Mouse (Mus musculus): ENCODE data around the gene Cntrl.

Gene Cntrl

GRCm38 (mm10) chr2:35109141-35109923, at the start of gene Cntrl:
Gene Cntrl, plus strand, starts transcription at chr2:35109492.
- peak; percentile 92 for ATAC-seq (ENCODE audit: insufficient number of reproducible peaks, low FRiP score, low TSS enrichment)

DNA sequence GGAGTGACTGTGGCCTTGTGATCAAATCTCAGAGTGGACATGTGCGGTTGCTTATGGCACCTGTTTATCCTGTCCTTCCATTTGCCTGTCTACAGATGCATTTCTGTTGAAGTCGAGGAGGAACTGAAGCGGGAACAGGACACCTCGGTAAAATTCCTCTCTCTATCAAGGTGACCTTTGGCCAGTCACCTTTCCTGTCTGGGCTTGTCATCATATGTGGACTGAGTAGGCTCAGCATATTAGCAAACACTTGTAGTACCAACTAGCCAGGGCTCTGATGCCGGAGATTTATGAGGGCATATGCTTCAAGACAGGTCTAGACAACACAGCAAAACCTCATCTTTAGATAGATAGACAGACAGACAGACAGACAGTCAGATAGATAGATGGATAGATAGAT, 49.0 kb upstream of the Cntrl start:
- no peak for ATAC-seq (ENCODE audit: insufficient number of reproducible peaks, low FRiP score, low TSS enrichment)

- ATAC-seq (ENCODE audit: insufficient number of reproducible peaks, low FRiP score, low TSS enrichment): no peak
Observed at GRCm38 (mm10) chr2:35060897-35061296, 48.4 kb upstream of the Cntrl start.

GRCm38 (mm10) chr2:35061338-35061737, 48.0 kb upstream of the Cntrl start, which contains the start of gene Hc:
Gene Hc, minus strand, starts transcription at chr2:35061438.
- no peak for ATAC-seq (ENCODE audit: insufficient number of reproducible peaks, low FRiP score, low TSS enrichment)

DNA sequence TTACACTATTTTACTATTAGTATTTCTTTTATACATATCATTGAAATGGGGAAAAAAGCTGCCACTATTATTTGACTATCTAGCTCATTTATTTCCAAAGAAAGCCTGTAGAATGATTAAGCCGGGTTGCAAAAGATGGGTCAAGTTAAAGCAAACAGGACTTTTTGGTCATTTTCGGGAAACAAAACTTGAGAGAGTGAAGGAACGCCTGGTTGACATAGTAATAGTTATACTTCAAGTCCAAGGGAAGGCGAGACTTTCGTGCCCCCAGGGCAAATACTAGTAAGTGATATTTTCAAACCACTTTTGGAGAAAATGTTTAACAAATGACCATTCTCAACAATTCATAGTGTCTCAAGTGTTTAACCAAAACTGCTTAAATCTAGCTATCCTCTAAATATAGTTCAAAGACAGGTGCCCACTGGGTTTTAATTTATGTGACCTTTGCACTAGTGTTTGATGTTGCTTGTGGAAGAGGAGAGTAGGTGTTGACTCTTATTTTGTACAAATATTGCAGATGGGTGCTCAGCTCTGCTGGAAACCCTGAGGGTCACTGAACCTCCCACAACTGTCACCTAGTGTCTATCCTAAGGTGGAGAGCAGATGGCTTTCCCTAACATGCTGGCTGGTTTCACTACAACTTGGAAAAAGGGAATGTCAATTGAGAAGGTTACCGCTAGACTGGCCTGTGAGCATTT, 45.8 kb upstream of the Cntrl start:
- no peak for ATAC-seq (ENCODE audit: insufficient number of reproducible peaks, low FRiP score, low TSS enrichment)

GRCm38 (mm10) chr2:35066525-35067082, 42.7 kb upstream of the Cntrl start:
- no peak for ATAC-seq (ENCODE audit: insufficient number of reproducible peaks, low FRiP score, low TSS enrichment)

DNA sequence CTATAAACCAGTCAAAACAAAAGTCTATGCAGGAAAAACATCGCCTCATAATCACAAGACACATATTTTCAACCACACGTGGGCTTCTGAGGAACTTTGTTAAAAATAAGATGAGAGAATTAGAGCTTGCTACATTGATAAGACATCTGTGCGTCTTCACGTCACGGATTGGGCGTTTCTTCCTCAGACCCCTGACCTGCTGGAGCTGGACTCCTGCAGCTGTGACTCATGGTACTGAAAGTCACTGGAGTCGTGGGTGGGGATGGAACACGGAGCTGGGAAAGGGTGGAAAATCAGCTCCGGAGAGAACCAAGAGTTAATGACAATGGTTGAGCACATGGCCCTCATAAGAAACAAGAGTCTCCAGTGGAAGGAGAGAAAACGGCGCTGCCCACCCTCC, 42.2 kb upstream of the Cntrl start:
- no peak for ATAC-seq (ENCODE audit: insufficient number of reproducible peaks, low FRiP score, low TSS enrichment)

DNA sequence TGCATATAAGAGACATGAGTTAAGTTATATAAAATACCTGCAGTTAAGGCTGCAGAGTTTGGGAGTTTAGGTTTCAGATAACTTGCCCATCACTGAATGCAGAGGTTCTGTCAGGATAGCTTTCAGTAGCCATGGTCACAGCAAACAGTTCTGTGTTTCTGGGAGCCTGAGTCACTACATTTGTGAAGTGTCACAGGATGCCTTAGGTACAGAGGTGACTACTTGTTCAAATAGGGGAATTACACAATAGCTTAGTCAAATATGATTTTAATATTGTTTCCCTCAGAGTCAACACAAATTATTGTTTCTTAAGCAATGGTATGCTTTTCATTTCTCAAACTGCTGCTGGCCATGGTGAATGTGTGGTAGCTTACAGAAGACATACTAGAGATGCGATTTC, 40.2 kb upstream of the Cntrl start:
- ATAC-seq (ENCODE audit: insufficient number of reproducible peaks, low FRiP score, low TSS enrichment): no peak

DNA sequence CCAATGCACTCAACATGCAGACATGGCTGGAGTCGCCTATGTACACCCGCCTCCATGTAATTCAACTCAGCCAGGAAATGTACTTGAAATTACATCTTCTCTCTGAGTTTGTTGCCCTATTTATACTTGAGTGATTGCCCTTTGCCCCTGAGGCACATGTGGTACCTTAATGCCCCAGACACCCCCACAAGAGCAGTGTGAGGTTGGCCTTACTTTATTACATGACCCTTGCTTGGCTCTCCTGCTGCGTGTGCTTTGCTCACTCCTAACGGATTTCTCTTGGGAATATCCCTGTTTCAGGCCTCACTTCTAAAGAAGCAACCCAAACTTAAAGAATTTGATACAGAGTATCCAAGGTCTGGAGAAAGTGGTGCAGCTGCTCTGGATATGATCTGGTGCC, 39.0 kb upstream of the Cntrl start:
- ATAC-seq (ENCODE audit: insufficient number of reproducible peaks, low FRiP score, low TSS enrichment): no peak

DNA sequence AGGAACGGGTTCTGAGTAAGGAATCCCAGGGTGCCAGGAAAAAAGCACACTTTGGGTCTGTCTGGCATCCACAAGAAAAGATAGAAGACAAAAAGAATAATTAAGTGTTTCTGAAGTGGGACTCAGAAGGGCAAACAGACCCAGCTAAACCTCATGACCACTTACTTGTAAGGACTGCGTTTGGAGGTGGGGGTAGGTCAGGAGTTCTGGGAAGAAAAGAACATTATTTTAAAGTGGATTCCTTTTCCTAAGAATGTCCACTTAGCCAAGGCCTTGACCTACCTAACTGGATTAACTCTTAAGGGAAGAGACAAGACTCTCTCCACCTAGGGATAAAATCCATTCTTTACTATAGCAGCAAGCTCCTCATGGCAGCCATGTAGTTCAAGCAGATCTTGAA, 36.7 kb upstream of the Cntrl start:
- no peak for ATAC-seq (ENCODE audit: insufficient number of reproducible peaks, low FRiP score, low TSS enrichment)

- ATAC-seq (ENCODE audit: insufficient number of reproducible peaks, low FRiP score, low TSS enrichment): no peak
Observed at GRCm38 (mm10) chr2:35074328-35074727, 35.0 kb upstream of the Cntrl start.

DNA sequence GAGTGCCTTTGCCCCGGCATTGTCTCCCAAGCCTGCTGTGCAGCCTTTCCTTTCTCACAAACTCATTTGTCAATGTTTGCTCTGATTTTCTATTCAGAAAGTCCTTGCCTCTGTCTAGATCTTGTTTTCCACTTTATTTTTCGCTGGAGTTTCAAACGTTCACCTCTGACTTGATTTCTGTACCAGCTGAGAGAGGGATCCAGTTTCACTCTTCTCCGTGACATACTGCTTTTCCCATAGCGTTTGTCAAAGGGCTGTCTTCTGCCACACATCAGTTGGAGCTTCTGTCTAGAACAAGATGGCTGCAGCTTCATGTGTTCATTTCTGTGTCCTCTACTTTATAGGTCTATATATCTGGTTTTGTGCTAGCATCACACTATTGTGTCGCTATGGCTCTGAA, 30.1 kb upstream of the Cntrl start:
- ATAC-seq (ENCODE audit: insufficient number of reproducible peaks, low FRiP score, low TSS enrichment): no peak

DNA sequence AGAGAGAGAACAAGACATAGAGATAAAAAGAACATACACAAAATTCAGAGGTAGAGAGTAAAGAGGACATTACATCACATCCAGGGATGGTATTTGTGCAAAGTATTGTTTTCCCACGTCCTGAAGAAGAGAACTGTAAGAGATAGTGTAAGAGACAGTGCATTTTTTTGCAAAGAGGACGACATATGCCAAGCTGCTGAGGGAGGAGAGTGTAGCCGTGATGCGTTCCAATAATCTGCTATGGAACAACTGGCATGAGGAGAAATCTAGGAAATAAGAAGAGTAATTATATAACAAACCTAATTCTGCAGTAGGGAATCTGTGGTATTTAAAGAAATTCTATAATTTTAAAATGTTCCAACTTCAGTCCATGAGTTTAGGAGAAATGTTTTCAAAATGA, 21.9 kb upstream of the Cntrl start:
- no peak for ATAC-seq (ENCODE audit: insufficient number of reproducible peaks, low FRiP score, low TSS enrichment)

DNA sequence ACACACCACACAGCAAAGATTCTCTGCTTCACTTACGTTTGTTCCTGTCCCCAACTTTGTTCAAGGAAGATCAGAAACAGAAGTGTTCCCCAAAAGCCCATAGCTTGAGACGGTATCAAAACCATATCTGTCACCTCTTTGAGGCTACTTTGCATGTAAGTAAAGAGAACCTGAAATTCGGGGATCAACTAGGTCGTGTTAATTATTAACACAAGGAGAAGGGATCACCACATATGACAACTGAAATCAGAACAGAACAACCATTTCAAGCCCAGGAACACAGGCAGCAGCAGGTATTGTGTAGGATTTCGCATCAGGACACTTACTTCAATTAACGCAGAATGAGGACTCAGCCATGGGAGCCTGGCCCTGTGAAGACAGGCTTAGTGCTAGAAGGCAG, 8.8 kb upstream of the Cntrl start:
- no peak for ATAC-seq (ENCODE audit: insufficient number of reproducible peaks, low FRiP score, low TSS enrichment)

- ATAC-seq (ENCODE audit: insufficient number of reproducible peaks, low FRiP score, low TSS enrichment): no peak
Observed at GRCm38 (mm10) chr2:35101443-35101842, 7.8 kb upstream of the Cntrl start, which contains the start of gene AI182371. Gene AI182371, minus strand, starts transcription at chr2:35101543.

DNA sequence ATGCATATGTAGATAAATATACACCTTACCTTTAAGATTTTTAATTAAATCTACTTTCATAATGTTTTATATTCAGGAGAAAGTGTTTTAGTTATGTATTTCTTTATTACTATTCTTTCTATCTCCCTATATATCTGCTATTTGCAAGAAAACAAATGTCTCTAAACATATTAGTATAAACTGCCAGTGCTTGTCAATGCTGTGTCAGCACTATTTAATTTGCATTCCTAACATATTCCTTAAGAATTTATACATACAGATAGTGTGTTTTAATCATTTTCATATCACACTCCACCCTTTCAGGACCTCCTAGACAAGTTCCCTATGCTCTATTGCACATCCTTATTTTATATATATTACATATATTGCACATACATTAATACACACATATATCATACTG, 6.5 kb upstream of the Cntrl start:
- ATAC-seq (ENCODE audit: insufficient number of reproducible peaks, low FRiP score, low TSS enrichment): no peak

DNA sequence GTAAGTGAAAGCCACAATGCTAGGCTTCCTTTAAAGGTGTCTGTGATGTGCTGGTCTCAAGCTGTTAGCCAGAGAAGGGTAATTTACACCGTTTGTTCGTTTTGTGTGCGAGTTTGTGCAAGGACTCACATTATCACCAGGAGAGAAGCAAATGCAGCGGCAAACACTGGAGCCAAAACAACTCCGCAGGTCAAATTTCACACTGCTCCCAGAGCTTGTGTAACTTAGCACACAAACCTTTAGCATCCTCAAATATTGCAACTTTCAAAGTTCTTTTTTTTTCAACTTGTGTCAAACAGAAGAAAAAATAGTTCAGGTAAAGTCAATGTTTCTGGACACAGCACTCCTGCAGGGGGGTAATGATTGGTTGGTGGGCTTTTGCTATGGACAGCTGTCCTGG, 5.7 kb upstream of the Cntrl start:
- no peak for ATAC-seq (ENCODE audit: insufficient number of reproducible peaks, low FRiP score, low TSS enrichment)

DNA sequence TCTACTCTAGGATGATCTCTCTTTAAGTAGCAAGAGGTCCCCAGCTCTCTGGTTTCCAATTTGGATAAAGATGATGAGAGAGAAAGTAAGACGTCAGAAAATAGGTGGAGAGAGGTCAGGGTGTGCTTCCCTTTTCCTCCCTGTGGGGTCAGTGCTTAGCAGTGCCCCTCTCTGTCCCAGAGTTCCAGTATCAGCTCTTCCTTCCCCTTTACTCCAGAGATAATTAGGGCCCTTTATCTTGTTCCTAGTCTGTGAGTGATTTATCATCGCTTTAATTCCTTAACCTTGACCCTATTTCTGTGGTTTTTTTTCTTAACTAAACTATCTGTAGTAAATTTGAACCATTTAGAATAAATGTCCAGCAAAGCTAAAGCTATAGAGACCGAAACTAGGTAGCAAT, 4.4 kb upstream of the Cntrl start:
- ATAC-seq (ENCODE audit: insufficient number of reproducible peaks, low FRiP score, low TSS enrichment): no peak

DNA sequence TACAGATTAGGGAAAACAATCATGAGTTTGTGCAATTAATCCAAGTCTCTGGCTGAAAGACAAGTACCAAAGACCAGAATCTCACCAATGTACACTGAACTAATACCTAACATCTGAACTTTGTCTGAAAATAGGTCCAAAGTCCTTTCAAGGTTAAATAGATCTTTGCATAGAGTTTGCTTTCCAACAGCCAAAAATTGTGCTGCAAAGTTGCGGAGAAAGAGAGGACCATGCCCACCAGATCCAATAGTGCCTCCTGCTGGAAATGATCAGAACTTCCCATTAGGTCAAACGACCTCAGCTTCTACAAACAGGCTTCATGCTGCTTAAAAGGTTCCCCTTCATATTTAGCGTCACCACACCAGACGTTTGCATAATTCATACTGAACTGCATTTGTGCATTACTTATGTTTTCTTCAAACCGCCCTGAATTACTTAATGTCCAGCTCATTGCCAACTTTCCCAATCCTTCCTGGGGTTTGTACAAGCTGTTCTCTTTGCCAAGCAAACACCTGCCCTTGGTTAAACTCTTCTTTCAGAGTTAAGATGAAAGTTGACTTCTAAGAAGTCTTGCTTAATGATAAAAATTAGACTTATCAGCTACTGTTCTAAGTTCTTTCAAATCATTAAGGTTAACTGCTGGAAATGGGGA, 1.2 kb upstream of the Cntrl start:
- no peak for ATAC-seq (ENCODE audit: insufficient number of reproducible peaks, low FRiP score, low TSS enrichment)

DNA sequence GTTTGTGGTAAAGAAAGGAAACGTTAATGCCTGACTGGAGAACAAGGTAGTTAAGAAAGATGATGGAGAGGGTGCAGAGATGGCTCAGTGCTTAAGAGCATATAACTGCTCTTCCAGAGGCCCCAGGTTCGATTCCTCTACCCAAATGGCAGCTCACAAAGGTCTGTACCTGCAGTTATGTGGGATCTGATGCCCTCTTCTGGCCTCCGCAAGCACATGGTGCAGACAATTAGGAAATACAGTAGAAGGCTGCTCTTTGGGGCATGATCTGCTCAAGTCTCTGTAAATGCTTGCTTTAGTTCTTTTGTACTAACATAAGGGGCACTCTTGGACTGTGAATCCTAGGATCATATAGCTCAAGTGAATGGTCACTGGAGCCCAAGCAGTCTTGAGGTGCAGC, 580 bp upstream of the Cntrl start:
- peak; percentile 21; the same call in 1 of the 2 replicates for ATAC-seq (ENCODE audit: insufficient number of reproducible peaks, low FRiP score, low TSS enrichment)

DNA sequence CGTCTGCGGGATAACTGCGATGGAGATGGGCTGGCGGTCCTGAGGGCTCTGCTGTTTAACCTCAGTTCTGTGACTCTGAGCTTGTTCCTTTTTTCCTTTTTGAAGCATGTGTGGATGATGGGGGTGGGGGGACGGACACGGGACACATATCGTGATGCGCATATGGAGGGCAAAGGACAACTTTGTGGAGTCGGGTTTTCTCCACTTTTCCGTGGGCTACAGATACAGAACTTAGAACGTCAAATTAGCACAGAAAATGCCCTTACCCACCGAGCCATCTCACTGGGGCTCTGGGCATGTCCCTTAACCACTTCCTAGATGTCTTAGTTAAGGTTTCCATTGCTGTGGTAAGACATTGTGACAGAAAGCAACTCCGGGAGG, 622 bp downstream of the Cntrl start:
- ATAC-seq (ENCODE audit: insufficient number of reproducible peaks, low FRiP score, low TSS enrichment): no peak
